Mouse (Mus musculus) embryo, embryonic 10.5 days (tissue): Measurements from ENCODE around the gene Mrpl51.

Experiments
- DNase-seq: peaks from one replicate; pipeline ENCODE4 v3.0.0-alpha.2; 2015; ENCODE audit warnings: low spot score

Mrpl51 gene

DNA sequence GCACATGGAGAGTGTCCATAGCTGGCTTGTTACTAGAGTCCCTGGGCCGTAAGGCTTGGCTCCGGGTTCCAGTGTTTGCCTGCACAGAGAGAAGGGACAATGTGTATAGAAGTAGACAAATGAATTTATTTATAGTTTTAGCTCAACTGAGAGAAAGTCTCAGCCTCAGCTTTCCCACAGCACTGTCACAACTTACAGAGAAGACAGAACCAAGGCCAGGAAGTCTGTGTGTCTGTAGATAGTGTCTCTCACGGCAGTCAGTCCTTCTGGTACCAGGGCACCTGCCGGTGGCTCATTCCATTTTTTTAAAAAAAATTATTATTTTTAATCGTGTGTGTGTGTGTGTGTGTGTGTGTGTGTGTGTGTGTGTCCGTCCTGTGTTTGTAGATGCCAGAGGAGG, 40.9 kb downstream of the Mrpl51 start:
- DNase-seq: no peak

DNA sequence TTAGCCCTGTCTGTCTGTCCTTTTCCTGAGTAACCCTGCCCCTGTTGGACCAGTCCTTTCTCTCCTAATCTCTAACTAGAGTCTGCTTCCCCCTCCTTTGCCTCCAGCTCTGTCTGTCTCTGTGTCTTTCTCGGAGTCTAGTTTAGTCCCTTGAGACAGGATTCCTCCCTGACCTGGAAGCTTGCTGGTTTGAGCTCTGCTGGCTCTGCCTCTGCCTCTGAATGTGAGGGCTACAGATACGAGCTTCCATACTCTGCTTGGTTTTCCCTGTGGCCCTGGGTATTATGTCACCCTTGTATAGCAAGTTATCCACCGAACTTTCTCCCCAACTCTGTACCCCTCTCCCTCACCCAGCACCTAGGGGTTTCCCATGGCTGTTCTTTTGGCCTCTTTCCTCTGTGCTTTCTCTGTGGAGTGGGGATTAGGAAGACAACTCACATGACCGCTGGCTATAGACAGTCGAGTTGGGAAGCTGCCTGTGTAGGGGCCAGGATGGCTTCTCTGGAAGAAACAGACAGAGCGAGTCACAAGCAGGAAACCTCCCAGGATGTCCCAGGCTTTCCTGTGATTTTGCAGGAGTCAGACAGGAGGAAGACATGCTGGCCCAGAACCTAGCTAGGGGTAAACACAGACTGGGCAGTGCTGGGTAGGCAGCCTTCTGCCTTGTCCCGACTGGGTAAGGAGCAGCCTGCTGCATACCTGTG, 42.4 kb downstream of the Mrpl51 start:
- DNase-seq: no peak

- no peak for DNase-seq
These were observed 42.9 kb downstream of the Mrpl51 start for GRCm38 (mm10) chr6:125234520-125234828.

DNA sequence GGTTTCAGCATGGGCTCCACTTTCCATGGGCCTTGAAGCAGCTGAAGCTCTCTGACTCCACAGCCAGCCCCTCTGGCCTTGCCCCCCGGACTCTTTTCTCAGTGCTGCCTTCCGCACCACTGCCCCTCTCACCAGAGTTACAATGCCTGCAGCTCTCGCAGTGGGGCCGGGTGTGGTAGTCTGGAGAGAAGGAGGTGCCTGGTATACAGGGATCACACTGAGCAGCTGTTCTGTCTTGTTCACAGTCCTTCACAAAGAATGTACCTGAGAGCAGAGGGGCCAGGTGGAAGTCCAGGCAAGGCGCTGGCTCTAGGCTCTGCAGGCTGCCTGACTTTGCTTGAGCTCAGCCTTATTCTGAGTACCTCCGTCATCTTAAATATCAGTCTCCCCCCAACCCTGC, 44.7 kb downstream of the Mrpl51 start:
- DNase-seq: no peak

DNA sequence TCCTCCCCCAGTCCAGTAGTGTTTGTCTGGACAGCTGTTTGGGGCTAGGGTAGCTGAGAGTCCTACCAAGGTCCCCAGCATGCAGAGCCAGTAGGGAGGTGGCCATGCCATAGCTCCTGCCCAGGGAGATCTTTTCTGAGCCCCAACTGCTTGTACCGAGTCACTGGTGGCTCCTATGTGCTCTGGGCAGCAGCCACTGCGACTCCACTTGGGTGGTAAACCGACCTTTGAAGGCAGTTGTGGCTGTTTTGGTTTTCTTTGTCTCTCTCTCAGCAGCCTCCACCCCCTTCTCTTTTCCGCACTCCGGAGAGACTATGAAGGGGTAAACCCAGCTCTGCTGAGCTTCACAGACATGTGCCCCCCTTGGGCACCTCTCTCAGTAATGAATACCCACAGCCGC, 45.2 kb downstream of the Mrpl51 start, which contains the start of gene Cd27:
Gene Cd27 (minus strand): TSS at position 229 of the 400 bp plus-strand sequence.
- no peak for DNase-seq

DNA sequence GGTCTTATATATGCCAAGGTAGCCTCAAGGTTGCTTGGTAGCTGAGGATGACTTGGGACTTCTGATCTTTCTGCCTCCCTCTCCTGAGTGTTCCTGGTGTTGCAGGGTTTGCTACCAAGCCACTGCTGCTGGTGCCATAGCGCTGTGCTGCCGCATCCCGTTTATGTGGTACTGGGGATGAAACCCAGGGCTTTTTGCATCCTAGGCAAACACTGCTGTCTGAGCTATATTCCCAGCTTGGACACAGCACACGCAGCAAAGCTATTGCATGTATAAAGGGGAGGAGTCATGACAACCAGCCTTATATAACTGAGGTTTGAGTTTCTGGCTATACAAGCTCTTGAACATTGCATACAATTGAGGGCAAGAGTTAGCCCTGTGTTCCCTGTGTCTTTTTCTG, 45.8 kb downstream of the Mrpl51 start:
- DNase-seq: no peak

GRCm38 (mm10) chr6:125238396-125238795, 46.8 kb downstream of the Mrpl51 start:
- no peak for DNase-seq

DNA sequence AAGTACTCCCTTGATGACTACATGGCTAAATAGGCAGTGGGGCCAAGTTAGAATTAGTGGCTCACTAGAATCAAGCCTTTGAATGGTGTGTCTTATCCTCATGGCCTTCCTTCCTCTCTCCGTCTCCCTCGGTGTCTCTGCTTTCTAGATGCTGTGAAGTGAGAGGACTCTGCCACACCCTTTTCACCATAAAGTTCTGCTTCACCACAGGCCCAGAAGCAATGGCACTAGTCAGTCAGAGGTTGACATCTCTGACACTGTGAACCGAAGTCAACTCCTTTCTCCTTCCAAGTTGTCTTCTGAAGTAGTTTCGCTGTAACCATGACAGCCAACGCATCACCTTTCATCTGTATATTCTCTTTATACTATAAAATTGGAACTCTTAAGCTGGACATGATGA, 47.9 kb downstream of the Mrpl51 start:
- DNase-seq: no peak

DNA sequence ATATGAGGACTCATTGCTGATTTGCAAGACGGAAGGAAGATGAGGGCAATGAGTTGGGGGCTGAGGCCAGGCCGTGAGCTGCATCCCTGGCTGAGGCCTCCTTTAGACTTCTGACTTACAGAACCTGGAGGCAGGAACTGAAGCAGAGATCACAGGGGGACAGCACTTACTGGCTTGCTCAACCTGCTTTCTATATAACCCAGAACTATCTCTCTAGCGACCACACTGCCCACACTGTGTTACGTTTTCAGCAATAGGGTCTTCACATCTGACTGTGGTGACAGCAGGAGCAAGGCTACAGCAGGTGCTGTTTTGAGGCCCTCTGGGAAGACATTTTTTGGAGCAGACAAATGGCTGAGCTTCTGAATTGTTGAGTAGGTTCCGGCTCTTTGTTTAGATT, 49.0 kb downstream of the Mrpl51 start:
- no peak for DNase-seq

DNA sequence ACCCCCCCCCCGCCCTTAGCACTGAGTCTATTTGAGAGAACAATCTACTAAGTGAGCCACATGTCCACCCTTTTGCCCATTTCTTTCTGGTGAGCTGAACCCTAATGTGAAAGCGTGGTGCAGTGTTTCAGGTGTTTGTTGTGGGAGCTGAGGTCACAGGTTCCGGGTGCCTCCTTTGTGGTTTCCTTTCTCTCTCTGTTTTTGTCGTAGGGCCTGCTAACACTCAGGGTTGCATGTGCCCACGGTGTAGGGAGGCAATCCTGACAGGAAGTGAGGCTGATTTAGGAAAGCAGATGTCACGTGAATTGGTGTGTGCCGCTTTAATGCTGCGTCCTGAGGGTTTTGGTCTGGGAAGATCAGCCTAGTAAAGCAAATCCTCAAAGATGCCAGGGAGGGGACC, 50.0 kb downstream of the Mrpl51 start:
- DNase-seq: no peak

- no peak for DNase-seq
These were observed 53.0 kb downstream of the Mrpl51 start for GRCm38 (mm10) chr6:125244551-125244950.
